Mouse (Mus musculus) liver (tissue): ENCODE data around the gene Zmynd10.

Experiments
- DNase-seq: peaks from one replicate; pipeline ENCODE4 v3.0.0-alpha.2; 2020; ENCODE audit warnings: mixed read lengths

Zmynd10 gene

DNA sequence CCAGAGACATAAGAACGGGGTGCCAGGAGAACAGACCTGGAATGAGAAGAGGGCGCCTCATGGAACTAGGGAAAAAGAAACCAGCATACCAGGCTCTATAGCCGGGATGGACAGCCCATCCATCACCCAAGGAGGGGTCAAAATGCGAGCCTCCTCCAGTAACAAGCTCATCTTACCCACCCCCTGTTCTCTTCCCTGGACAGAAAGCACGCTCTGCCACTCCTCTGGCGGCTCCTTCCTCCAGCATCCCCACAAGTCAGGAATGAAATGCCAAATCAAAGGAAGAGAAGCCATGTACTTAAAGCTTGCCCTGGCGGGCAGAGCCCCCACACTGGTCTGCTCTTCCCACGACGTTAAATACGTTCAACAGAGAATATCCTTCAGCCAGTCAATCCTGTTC, 6.1 kb upstream of the Zmynd10 start:
- DNase-seq, result no peak

DNA sequence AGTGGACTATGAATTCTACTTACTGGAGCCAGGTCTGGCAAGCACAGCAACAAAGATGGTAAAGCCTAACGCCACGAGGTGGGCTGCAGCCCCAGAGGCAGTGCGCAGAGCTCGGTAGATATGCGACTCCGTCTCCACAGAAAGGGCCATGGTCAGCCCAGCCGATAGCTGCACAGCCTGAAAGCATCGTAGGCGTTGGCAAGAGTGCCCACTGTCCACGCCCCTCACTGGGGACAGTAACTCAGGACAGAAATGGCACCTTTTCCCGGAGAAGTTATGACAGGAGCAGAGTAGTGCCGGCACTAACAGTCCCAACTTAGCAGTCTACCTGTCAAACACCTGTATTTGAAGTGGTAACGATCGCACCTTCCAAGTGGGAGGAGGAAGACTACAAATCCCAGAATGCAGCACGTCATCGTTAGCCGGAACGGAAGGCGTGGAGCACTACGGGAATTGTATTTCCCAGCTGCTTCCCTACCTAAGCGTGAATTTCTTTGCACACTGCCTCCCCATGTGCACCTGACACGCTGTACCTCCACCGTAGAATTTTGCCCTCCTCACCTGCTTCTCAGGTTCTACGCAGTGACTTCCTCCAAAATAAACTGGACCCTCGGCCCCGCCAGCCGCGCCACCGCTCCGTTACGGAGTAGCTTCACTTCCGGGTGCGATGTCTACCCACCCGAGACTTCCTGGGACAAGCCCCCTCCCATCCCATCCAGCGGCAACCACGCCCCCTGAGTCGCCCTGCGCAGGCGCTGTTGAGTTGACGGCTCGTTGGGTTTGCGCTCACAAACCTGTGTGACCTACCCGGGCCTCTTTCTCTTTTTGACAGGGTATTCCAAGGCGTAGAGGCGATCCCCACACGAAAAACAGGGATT, 5.4 kb upstream of the Zmynd10 start, which contains the start of the genes Cyb561d2 and Nprl2:
Gene Cyb561d2, minus strand, starts transcription at position 720 of the 878 bp plus-strand sequence.
Gene Nprl2, plus strand, starts transcription at position 753 of the 878 bp plus-strand sequence.
- peak; percentile 91 for DNase-seq

DNA sequence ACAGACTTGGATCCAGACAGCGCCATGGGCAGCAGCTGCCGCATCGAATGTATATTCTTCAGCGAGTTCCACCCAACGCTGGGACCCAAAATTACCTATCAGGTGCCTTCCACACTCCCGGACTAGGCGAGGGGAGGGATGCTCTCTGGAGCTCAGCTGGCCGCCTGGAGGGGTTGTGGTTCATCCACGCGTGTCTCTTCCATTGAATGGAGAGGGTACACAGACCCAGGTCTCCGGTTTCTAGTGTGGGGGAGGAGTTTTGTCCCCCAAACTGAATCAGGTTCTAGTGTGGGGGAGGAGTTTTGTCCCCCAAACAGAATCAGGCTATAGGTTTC, 4.8 kb upstream of the Zmynd10 start:
- DNase-seq, result no peak

DNA sequence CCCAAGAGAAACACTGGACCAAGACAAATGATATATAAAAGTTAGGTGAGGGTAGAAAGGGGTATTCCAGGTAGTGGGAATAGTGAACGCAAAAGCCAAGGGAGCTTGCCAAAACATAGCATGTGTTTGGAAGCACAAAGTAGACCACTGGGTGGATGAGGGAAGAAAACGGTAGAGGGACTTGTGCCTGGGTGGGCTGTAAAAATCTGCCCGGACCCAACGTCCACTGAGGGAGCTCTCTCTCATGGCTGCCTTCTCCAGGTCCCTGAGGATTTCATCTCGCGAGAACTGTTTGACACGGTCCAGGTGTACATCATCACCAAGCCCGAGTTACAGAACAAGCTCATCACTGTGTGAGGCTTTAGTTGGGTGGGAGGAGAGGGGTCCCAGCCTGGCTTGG, 4.4 kb upstream of the Zmynd10 start:
- DNase-seq, result no peak

DNA sequence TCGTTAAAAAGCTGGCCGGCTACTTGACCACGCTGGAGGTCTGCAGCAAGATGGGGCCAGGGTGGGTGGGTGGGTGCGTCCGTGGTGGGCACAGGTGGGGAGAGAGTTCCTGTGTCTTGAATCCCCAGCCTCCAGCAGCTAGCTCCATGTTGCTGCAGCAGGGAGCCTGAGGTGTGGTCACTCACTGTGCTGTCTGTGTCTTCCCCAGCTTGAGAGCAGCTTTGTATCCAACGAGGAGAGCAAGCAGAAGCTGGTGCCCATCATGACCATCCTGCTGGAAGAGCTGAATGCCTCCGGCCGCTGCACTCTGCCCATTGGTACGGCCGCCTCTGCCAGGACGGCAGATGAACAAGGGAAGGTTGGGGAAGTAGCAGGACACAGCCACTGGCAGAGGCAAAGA, 3.8 kb upstream of the Zmynd10 start:
- no peak for DNase-seq

DNA sequence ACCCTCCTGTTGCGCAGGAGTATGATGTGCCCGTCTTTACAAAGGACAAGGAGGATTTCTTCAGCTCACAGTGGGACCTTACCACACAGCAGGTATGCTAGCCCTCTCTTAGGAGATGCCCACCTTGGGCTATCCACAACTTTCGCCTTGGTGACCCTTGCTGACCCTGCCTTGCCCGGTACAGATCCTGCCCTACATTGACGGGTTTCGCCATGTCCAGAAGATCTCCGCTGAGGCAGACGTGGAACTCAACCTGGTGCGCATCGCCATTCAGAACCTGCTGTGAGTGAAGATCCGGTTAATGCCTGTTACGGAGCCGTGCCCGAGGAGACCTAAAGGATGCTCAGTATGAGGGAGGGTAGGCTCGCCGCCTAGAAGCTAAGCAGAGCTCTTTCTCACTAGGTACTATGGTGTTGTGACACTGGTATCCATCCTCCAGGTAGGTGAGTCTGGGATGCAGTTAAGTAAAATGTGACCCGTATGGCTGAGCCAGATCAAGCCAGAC, 2.9 kb upstream of the Zmynd10 start:
- no peak for DNase-seq

DNA sequence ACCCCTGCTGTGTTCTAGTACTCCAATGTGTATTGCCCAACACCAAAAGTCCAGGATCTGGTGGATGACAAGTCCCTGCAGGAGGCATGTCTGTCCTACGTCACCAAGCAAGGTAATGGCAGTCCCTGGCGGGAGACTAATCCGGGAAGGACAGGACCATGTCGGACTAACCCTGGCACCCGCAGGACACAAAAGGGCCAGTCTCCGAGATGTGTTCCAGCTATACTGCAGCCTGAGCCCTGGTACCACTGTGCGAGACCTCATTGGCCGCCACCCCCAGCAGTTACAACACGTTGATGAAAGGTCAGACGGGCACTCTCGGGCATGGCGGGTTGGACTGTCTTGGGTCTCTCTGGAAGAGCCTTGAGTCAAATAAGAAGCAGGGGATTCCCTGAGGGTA, 2.4 kb upstream of the Zmynd10 start:
- no peak for DNase-seq

DNA sequence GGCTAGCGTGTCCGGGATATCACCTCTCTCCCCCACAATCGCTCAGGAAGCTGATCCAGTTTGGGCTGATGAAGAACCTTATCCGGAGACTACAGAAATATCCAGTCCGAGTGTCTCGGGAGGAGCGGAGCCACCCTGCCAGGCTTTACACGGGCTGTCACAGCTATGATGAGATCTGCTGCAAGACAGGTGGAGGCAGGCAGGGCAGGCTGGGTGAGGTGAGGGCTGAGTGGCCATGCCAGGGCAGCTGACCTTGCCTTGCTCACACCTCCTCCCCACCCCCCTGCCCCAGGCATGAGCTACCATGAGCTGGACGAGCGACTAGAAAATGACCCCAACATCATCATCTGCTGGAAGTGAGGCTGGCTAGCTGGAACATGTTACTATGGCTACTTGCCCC, 1.9 kb upstream of the Zmynd10 start:
- DNase-seq, result no peak

DNA sequence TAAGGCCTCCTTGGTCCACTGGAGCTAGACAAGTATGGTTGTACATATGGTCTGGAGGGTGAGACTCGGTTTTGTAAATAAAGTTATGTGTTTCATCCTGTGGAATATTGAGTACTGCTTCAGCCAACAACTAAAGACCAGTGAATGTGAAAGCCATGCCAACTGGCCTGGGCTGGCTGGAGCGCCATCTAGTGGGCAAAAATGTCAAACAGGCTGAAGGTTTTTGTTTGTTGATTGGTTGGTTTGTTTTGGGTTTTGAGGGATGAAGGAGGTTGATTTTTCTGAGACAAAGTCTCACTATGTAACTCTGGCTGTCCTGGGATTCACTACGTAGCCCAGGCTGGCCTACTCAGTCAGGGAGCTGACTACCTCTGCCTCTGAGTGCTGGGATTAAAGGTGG, 1.5 kb upstream of the Zmynd10 start:
- DNase-seq, result peak; percentile 78

DNA sequence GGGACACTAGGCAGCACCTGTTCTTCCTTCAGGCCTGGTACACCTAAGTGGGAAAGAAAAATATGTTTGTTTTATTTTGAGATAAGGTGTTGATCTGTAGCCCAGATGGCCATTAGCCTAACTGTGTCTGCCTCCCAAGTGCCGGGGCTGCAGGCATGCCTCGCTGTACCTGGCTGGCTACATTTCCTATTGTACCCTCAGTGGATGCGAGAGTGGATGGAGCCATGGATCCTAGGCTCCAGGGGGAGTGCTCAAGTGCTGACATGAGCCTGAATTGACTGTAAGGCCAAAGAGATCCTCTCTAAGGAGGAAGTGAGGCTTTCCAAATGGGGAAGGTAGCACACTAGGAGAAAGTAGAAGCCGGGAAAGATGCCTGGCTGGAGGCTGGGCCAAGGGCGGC, 859 bp downstream of the Zmynd10 start:
- no peak for DNase-seq

DNA sequence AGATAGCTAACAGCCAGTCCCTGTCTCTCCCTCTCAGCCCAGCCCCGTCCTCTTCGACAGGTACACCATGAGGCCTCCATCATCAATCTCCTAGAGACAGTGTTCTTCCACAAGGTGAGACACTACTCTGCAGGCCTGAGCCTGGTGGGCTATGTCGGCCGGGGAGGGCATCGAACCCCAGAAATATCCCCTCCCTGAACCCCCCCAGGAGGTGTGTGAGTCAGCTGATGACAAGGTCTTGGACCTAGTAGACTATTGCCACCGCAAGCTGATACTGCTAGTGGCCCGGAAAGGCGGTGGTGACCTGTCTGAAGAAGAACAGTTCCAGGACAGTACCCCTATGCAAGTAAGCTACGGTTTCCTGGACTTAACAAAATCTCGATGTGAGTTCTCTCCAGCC, 1.7 kb downstream of the Zmynd10 start:
- DNase-seq, result no peak

DNA sequence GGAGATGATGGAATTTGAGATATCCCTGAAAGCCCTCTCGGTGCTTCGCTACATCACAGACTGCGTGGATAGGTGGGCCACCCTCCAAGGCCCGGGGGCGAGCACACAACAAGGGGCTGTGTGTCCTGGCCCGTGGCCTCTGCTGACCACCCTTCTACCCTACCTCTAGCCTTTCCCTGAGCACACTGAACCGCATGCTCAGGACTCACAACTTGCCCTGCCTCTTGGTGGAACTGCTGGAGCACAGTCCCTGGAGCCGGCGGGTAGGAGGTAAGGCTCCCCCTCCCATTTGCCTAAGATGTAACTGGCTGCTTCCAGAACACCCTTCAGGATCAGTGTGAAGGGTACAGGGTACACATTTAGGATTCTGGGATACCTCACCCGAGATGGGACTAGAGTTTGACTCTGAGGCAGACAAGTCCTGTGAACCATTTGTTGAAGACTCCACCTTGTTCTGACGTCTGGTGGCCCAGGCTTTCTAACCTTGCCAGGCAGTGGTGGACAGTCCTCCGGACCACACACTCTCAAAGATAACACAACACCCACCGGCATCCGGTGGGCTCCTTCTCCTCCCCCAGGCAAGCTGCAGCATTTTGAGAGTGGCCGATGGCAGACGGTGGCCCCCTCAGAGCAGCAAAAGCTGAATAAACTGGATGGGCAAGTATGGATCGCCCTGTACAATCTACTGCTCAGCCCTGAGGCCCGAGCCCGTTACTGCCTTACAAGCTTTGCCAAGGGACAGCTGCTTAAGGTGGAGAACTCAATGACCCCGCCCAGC, 2.4 kb downstream of the Zmynd10 start:
- DNase-seq, result no peak

DNA sequence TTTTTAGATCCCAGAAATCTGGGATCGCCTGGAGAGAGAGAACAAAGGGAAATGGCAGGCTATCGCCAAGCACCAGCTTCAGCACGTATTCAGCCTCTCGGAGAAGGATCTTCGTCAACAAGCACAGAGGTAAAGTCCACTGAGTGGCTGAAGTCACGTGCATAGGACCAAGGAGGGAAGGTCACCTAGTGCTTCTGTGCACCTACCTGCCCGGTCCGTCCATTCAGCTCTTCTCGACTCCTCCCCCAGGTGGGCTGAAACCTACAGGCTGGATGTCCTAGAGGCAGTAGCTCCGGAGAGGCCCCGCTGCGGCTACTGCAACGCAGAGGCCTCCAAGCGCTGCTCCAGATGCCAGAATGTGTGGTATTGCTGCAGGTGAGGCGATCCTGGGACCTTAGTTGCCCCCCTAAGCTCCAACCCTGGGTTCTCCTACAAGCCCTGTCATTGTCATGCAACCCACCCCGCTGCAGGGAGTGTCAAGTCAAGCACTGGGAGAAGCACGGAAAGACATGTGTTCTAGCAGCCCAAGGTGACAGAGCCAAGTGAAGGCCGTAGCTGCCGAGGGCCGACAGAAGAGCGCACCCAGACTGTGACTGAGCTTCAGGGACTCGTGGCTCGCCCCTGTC, 3.5 kb downstream of the Zmynd10 start:
- DNase-seq, result no peak

DNA sequence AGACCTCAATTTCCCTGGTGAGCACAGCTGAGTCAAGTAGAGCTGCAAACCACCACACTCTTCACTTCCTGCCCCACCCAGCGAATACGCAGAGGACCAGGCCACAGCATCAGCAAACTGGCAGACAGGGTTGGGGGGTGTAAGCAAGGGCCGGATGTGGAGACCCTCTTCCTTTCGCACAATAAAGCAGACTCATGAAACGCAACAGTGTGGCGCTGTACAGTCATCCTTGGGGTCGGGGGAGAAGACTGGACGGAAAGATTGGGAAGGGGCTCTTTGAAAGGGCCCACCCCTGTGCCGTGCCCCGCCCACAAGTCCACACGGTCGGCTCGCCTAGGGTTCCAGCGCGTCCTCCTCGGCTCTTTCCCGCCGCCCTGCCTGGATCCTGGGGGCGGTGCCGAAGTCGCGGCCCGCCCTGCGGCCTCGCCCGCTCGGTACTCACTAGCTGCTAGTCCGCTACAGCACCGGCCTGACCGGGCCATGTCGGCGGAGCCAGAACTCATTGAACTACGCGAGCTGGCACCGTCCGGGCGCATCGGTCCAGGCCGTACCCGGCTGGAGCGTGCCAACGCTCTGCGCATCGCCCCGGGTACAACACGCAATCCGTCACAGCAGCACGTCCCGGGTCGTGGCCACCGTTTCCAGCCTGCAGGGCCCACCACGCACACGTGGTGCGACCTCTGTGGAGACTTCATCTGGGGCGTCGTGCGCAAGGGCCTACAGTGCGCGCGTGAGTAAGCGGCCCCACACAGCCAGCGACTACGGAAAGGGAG, 4.2 kb downstream of the Zmynd10 start, which contains the start of gene Rassf1:
Gene Rassf1, plus strand, starts transcription at position 439 of the 773 bp plus-strand sequence.
- peak; percentile 85 for DNase-seq

DNA sequence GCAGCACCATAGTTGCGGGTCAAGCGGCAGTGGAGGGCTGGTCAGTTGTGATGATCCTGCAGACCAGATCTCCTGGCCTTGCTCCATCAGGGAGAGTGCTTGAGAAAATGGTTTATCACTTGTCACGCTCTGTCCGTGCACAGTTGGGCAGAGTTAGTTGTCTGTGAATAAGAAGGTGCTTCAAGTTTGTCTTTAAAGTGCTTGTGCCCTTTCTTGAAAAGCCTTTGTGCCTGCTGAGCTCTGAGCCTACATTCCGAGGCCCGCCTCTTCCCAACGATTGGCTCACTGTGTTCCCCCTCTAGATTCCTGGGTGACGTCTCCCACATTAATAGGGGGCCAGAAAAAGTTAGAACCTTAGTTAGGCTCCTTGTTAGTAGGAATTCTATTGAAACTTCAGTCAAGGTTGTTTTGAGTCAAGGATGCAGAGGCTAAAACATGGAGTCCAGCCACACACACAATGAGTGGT, 4.8 kb downstream of the Zmynd10 start:
- DNase-seq, result no peak

DNA sequence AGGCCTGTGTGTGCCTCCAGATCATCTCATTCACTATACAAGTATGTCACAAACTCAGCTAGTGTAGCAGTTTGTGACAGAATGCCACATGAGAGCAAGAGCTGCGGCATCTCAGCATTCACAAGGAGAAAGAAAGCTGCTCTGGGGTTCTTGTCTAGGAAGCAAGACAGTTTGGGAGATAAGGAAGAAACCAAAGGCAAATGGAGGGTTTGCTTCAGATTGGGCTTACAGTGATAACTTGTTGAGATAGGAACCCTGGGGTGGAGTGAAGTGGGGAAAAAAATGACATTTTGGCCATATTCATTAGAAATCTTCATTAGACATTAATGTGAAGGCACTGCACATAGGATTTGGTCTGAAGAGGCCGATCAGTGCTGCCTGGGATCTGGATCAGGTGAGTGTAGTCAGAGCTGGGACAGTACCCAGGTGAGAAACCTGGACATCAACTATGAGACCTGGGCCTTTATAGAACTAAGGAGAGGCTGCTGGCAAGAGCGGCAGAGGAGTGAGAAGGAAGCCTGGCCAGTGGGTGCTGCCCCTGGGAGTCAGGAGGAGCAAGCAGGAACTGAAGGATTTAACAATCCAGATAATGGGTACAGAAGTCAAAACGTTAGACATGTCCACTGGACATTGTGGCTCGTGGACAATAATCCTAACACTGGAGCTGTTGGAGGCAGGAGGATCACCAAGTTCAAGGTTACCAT, 5.7 kb downstream of the Zmynd10 start:
- DNase-seq, result no peak

DNA sequence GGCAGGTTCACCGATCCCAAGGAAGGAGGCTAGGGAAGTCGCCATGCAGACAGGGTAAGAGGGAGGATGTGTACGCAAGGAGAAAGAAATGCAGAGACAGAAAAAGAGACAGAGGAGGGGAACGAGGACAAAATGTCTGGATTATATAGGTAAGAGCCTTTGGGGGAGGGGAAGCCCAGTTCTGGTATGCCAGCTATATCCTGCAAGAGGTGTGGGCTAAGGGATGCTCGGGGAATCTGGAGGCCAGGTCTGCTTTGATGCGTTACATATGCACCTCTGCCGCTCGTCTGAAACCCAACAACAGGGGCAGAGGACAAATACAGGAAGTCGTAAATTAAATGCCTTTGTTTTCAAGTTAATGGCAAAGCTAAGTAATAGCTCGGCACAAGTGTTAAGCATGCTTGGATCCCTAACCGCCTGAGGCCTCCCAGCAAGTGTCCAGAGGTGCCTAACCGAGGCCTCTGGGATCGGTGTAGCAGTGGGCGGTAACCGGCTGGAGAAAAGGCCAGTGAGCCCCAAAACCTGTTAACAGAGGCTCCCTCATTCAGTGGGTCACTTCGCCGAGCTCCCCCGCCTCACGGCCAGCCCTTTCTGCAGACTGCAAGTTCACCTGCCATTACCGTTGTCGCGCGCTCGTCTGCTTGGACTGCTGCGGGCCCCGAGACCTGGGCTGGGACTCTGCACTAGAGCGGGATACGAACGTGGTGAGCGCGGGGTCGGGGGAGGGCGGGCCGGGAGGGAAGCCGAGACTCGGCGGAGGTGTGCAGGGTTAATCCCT, 6.6 kb downstream of the Zmynd10 start:
- DNase-seq, result no peak

DNA sequence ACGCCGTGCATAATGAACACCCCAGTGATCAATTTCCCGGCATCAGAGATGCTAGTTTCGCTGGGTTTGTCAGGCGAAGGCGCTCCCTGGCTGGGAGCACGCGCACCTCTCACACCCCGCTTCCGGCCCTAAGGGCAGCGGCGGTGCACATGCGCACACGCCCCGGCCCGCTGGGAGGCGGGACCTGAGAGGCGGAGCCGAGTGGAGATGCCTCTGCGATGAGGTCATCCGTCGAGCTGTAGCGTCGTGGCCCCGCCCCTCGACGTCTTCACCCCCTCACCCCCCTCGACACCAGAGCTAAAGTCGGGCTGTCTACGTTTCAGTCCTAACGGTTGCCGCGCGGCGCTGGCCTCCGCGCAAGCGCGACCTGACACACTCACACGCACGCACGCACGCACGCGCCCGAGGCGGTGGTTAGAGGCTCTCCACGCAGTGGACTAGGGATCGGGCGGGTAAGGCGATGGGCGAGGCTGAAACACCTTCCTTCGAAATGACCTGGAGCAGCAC, 7.3 kb downstream of the Zmynd10 start:
- peak; percentile 98 for DNase-seq

DNA sequence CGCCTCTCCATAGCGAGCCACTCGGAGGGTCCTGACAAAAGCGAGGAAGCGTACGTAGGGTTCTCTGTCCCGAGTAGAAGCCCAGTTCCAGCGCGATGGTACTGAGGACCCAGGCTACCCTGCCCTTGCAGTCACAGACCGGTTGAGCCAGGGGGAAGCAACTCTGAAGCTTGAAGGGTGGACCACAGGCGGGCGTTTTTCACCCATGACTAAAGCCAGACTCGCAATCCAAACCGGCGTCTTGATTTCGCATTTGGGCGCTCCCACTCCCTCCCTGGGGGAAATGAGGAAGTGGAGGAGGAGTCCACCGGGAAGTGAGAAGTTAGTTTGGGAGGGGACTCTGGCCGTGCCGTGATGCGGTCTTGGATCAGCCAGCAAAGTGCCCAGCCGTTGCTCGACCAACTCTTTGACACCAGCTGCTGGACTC, 7.9 kb downstream of the Zmynd10 start:
- peak; percentile 62 for DNase-seq

DNA sequence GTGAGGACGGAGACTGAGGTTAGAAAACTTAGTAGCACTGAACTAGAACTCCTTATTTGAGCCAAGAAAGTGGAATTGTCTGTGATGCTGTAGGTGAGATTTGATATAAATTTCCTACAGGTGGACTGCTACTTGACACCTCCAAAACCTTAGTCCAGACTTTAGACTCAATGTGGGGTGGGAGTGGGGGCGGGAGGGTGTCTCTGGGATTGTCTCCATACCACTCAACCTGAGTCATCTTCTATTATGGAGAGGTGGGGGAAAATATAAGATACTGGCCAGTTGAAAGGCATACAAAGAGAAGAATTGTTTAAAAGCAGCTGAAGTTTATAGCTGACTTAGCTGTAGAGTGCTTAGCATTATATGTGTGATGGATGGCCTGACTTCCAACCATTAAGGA, 8.6 kb downstream of the Zmynd10 start:
- no peak for DNase-seq

DNA sequence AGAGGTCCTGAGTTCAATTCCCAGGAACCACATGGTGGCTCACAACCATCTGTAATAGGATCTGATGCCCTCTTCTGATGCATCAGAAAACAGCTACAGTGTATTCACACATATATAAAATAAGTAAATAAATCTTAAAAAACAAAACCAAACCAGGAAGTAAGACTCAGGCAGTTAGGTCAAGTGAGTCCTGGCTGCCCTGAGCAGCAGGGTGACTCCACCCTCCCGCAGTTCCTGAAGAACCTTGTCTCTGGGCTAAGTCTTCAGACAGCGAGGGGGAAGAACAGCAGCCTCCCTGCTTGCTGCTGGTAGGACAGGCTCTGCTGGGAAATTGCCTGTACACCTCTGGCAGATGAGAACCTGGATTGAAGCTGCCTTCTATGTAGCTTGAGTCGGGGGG, 9.2 kb downstream of the Zmynd10 start:
- DNase-seq, result peak; percentile 41
